Mouse (Mus musculus) right cerebral cortex, adult 18-20 months (tissue): Measurements from ENCODE around the gene Vta1.

Source experiments
- DNase-seq: peaks from one replicate; pipeline ENCODE4 v3.0.0; 2022; ENCODE audit warnings: mixed read lengths

Gene Vta1

GRCm38 (mm10) chr10:14705072-14706066 is at the start of gene Vta1, which contains the start of gene Nmbr:
Gene Vta1, minus strand, starts transcription at chr10:14705560.
Gene Nmbr, plus strand, starts transcription at chr10:14705591.
- peak; percentile 99 for DNase-seq

GRCm38 (mm10) chr10:14734285-14734684 is 28.9 kb upstream of the Vta1 start:
- peak; percentile 36 for DNase-seq

GRCm38 (mm10) chr10:14725671-14726070 is 20.3 kb upstream of the Vta1 start:
- DNase-seq: peak; percentile 41

GRCm38 (mm10) chr10:14718114-14718513 is 12.8 kb upstream of the Vta1 start, which contains the start of gene Gje1:
Gene Gje1, minus strand, starts transcription at chr10:14718214.
- DNase-seq: no peak

- DNase-seq: no peak
Observed at GRCm38 (mm10) chr10:14703830-14704420, 1.4 kb downstream of the Vta1 start.

- DNase-seq: no peak
Observed at GRCm38 (mm10) chr10:14703239-14703638, 2.1 kb downstream of the Vta1 start.

- no peak for DNase-seq
Observed at GRCm38 (mm10) chr10:14690349-14690748, 15.0 kb downstream of the Vta1 start.

GRCm38 (mm10) chr10:14688785-14689442 is 16.4 kb downstream of the Vta1 start:
- DNase-seq: no peak

- DNase-seq: no peak
Observed at GRCm38 (mm10) chr10:14685663-14686062, 19.7 kb downstream of the Vta1 start.

- DNase-seq: no peak
Observed at GRCm38 (mm10) chr10:14666147-14666546, 39.2 kb downstream of the Vta1 start.

- no peak for DNase-seq
Observed at GRCm38 (mm10) chr10:14660875-14661274, 44.5 kb downstream of the Vta1 start.

GRCm38 (mm10) chr10:14639635-14640034 is 65.7 kb downstream of the Vta1 start:
- no peak for DNase-seq

GRCm38 (mm10) chr10:14639043-14639442 is 66.3 kb downstream of the Vta1 start:
- DNase-seq: no peak

- DNase-seq: no peak
Observed at GRCm38 (mm10) chr10:14625706-14626105, 79.7 kb downstream of the Vta1 start.

GRCm38 (mm10) chr10:14619156-14619555 is 86.2 kb downstream of the Vta1 start:
- DNase-seq: no peak

- DNase-seq: no peak
Observed at GRCm38 (mm10) chr10:14618301-14618700, 87.1 kb downstream of the Vta1 start.

GRCm38 (mm10) chr10:14615441-14615840 is 89.9 kb downstream of the Vta1 start:
- DNase-seq: no peak

GRCm38 (mm10) chr10:14607597-14607996 is 97.8 kb downstream of the Vta1 start:
- DNase-seq: no peak
